Mouse (Mus musculus): ENCODE results near the gene Vnn1.

DNA sequence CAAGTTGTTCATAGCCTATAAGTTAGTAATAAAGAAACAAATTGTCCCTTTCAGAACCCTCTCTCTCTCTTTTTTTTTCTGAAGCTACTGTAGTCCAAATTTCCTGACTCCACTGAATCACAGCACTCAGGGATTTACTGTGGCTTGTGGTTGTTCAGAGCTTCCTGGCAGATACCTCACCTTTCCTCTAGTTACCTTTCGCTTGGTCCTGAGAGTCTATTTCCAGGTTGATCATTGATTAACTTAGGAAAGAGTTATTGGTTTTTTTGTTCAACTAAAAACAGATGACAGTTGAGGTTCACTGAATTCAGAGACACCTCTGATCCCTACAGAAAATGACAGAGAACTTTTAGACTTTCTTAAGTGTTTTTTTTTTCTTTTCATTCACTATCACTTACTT, 9.6 kb upstream of the Vnn1 start:
- TF ChIP-seq CTCF (IDR thresholded peaks at IDR 0.05; ENCODE audit: insufficient read depth, low read length) (no peak), POLR2A (IDR thresholded peaks at IDR 0.05; ENCODE audit: borderline replicate concordance, extremely low read depth, low read depth, low read length) (no peak)
